Mouse (Mus musculus) lung, embryonic 14.5 days (tissue): Measurements from ENCODE around the gene RPS10-NUDT3. TPM values are rescaled to one million over a fixed set of nuclear protein-coding genes. Genes with fewer than 3 reads are reported as not detected.
A peak's percentile ranks its signal among the peaks of the same experiment; 100 is the strongest.

Experiments
- ATAC-seq: fragments of 200-750 bp; cut with Nextera tagmentation; 2 replicates; pipeline ENCODE4 v1.8.0; 2017; ENCODE audit warnings: mild to moderate bottlenecking, moderate TSS enrichment, moderate library complexity; ENCODE audit not compliant: insufficient read depth
- DNase-seq: peaks from one replicate; pipeline ENCODE4 v3.0.0-alpha.2; 2015
- H3K27ac ChIP-seq: fragments of 300-500 bp; sonication (generic); 2 replicates; pipeline ENCODE4 v1.5.1; 2014; ENCODE audit warnings: low read depth, mild to moderate bottlenecking, moderate library complexity
- H3K27me3 ChIP-seq: fragments of 300-500 bp; sonication (generic); 2 replicates; pipeline ENCODE4 v1.6.1; 2014; ENCODE audit warnings: low read length, control low read depth; ENCODE audit not compliant: insufficient read depth
- H3K36me3 ChIP-seq: fragments of 300-500 bp; sonication (generic); 2 replicates; pipeline ENCODE4 v1.6.1; 2014; ENCODE audit warnings: control low read depth; ENCODE audit not compliant: insufficient read depth
- H3K4me1 ChIP-seq: fragments of 300-500 bp; sonication (generic); 2 replicates; pipeline ENCODE4 v1.6.1; 2014; ENCODE audit warnings: antibody characterized with exemption, control low read depth; ENCODE audit not compliant: insufficient read depth
- H3K4me2 ChIP-seq: fragments of 300-500 bp; sonication (generic); 2 replicates; pipeline ENCODE4 v1.6.1; 2014; ENCODE audit warnings: mild to moderate bottlenecking
- H3K4me3 ChIP-seq: fragments of 300-500 bp; sonication (generic); 2 replicates; pipeline ENCODE4 v1.5.1; 2014; ENCODE audit warnings: low read depth, low read length
- H3K9ac ChIP-seq: fragments of 300-500 bp; sonication (generic); 2 replicates; pipeline ENCODE4 v1.6.1; 2014
- H3K9me3 ChIP-seq: fragments of 300-500 bp; sonication (generic); 2 replicates; pipeline ENCODE4 v1.6.1; 2016; ENCODE audit warnings: low read depth, low read length, control low read depth
- CTCF ChIP-seq: IDR thresholded peaks from 2 replicates; pipeline ENCODE4 v1.5.1; 2016; ENCODE audit warnings: antibody characterized with exemption, low read depth
- WGBS: fragments of 180-500 bp; shearing (Covaris S2); extraction: QIAGEN DNeasy Blood & Tissue Kit; methylation state at CpG from one replicate; pipeline ENCODE4 v1.1.7; 2014; 5-methylcytosine and 5-hydroxymethylcytosine counted together
- polyA plus RNA-seq: library from polyadenylated mRNA; unstranded; fragments of >200 nt; fragmentation: Nextera tagmentation; extraction: Ambion mirVana; gene quantifications from 2 replicates; pipeline ENCODE4 v1.2.1, GENCODE M21; 2014

Gene RPS10-NUDT3
- polyA plus RNA-seq, 1 experiment from 2014 or later, result not detected

DNA sequence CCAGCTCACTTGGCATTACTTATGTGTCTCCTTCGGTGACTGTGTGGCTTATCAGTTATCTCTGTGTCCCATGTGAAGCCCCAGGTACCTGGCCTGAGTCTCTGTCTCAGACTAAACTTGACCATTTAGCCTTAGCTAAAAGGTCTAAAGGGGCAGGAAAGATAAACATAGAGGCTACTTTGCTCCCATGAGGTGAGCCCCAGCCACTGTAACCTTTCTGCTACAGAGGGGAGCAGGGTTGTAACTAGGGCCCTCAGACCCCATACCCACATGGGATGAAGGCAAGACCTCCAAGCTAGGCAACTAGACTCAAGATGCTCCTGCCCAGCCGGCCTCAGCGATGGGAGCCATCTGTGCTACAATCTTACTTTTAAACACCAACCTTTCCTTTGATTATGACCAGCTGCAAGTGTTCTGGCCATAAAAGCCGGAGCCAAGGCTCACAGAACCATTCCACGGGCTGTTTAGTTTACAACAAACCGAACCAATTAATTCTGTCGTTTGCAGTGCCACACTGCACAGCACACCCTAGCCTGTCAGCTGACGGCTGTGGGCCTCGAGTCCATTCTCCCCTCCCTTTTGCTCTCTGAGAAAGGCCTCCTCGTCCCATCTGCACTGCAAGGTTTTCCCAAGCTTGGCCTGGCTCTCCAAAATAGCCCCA is 59.8 kb downstream of the RPS10-NUDT3 start:
- 64% methylated on average over 10 of the region's 10 CpGs for WGBS
- H3K9ac ChIP-seq, result no peak overlapping the region
- peaks cover 5% of the 10 kb centered on the region; the same call in 1 of the 2 replicates for H3K4me1 ChIP-seq
- H3K27me3 ChIP-seq, result no peaks in the 10 kb centered on the region
- ATAC-seq (no peak), DNase-seq (peak; percentile 46)
- H3K4me3 ChIP-seq, result no peak overlapping the region
- no peak overlapping the region for H3K4me2 ChIP-seq
- no peaks in the 10 kb centered on the region for H3K9me3 ChIP-seq
- TF ChIP-seq CTCF, result no peak
- H3K36me3 ChIP-seq, result peaks cover 50% of the 10 kb centered on the region
- H3K27ac ChIP-seq, result no peak overlapping the region

DNA sequence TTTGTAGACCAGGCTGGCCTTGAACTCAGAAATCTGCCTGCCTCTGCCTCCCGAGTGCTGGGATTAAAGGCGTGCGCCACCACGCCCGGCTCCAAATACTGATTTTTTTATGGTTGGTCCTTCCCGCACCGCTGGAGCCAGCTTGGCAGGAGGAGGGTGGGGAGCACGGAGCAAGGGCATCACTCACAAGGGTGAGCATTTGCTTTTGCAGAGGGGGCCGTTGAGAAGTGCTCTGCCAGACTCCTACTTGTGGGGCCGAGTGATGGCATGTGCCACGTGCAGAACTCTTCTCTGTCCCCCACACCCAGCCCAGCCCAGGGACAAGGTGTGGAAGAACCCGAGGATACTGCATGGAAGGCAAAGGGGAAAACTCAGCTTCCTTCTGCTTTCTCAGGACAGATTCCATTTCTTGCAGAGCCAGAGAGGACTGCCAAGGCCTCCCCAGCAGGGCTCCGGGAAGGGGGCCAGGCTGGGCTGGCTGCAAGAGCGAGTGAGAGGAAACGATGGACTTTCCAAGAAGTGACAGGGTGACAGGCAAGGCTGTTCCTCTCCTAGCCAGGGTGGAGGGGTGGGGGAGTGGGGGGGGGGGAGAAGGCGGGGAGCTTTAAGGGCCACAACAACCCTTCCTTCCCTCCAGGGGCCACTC is 60.4 kb downstream of the RPS10-NUDT3 start:
- no peak overlapping the region for H3K4me2 ChIP-seq
- ATAC-seq, result peak; percentile 59; the same call in 1 of the 2 replicates
- no peak overlapping the region for H3K4me3 ChIP-seq
- WGBS, result 80% methylated on average over 16 of the region's 16 CpGs
- H3K4me1 ChIP-seq, result peaks cover 5% of the 10 kb centered on the region; the same call in 1 of the 2 replicates
- peaks cover 43% of the 10 kb centered on the region for H3K36me3 ChIP-seq
- DNase-seq, result peak; percentile 73
- H3K27me3 ChIP-seq, result no peaks in the 10 kb centered on the region
- H3K9ac ChIP-seq, result no peak overlapping the region
- H3K27ac ChIP-seq, result peak overlapping the region; percentile 30; the same call in 1 of the 2 replicates
- no peak for TF ChIP-seq CTCF
- H3K9me3 ChIP-seq, result no peaks in the 10 kb centered on the region

DNA sequence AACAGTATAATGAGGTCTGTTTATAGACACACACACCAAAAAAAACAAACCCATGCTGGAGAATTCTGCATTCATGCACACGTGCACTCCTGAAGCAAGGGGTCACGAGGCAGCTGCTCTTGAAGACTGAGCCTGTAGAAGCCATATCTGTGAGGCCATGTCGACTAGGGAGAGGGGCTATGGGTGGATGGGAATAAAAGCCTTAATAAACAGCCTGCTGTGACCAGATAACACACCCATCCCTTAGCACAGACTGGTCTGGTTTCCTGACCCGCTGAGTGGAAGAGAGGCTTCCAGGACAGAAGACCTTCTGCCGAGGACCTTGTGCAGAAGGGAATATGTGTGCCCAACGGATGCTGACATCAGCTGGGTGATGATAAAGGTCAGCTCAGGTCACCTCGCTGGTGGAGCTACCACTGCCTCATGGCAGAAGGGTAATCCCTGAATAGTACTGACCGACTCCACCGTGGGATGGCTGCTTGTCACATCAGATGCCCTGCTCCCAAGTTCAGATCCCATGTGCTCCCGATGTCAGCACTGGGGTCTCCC is 61.2 kb downstream of the RPS10-NUDT3 start:
- no peak overlapping the region for H3K9ac ChIP-seq

DNA sequence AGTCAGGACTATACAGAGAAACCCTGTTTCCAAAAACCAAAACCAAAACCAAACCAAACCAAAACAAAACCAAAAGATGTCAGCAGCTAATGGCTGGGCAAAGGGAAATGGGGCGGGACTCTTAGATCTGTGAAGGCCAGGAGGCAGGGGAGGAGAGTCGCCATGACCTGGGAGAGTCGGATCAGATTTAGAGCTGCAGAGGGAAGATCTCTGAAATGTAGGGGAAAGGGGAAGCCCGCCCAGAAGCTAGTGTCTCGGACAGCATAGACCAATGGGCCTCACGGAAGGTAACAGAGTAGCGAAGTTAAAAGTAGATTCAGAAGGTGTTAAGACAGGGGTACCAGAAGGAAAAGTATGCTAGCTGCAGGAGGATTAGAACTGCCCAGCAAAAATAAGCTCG is 63.7 kb downstream of the RPS10-NUDT3 start:
- no peak for TF ChIP-seq CTCF
- no peak for DNase-seq
- no peaks in the 10 kb centered on the region for H3K27me3 ChIP-seq

More for the DNA sequence above, 61.2 kb downstream of the RPS10-NUDT3 start:
- no peaks in the 10 kb centered on the region for H3K9me3 ChIP-seq
- DNase-seq (no peak), ATAC-seq (no peak)
- H3K4me3 ChIP-seq, result no peak overlapping the region
- no peak overlapping the region for H3K27ac ChIP-seq
- H3K36me3 ChIP-seq, result peaks cover 36% of the 10 kb centered on the region
- H3K4me1 ChIP-seq, result peaks cover 5% of the 10 kb centered on the region; the same call in 1 of the 2 replicates
- no peak for TF ChIP-seq CTCF
- no peak overlapping the region for H3K4me2 ChIP-seq
- WGBS, result 81% methylated on average over 10 of the region's 10 CpGs
- H3K27me3 ChIP-seq, result no peaks in the 10 kb centered on the region

DNA sequence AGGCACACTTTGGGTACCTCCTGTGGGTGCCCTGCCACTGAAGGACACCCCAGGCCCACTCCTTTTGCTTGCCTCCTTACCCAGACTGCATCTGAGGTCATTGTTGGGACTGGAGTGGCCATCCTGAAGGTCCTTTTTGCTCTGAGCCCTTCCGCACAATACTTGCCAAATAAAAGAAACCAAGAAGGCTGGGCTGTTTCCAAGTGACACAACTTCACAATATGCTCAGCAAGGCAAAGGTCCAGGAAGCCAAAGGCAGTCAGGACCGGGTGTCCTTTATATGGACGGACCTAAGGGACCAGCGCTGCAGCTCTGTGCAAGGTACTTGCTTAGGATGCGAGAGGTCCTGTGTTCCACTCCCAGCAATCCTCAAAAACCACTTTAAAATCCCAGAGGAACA is 66.8 kb downstream of the RPS10-NUDT3 start:
- no peaks in the 10 kb centered on the region for H3K9me3 ChIP-seq
- ATAC-seq, result no peak
- no peak overlapping the region for H3K9ac ChIP-seq
- H3K4me2 ChIP-seq, result no peak overlapping the region
- no peak for DNase-seq
- peaks cover 3% of the 10 kb centered on the region; the same call in 1 of the 2 replicates for H3K36me3 ChIP-seq
- H3K4me1 ChIP-seq, result 0 out of 2 replicates have a peak, but pooled peaks cover 6% of the 10 kb centered on the region
- H3K4me3 ChIP-seq, result no peak overlapping the region
- no peak for TF ChIP-seq CTCF
- no peaks in the 10 kb centered on the region for H3K27me3 ChIP-seq
- H3K27ac ChIP-seq, result no peak overlapping the region
- 88% methylated on average over 5 of the region's 5 CpGs for WGBS

More for the DNA sequence above, 63.7 kb downstream of the RPS10-NUDT3 start:
- WGBS, result 64% methylated on average over 8 of the region's 8 CpGs
- H3K36me3 ChIP-seq, result peaks cover 11% of the 10 kb centered on the region
- peaks cover 5% of the 10 kb centered on the region; the same call in 1 of the 2 replicates for H3K4me1 ChIP-seq
- H3K9ac ChIP-seq, result no peak overlapping the region
- no peaks in the 10 kb centered on the region for H3K9me3 ChIP-seq
- ATAC-seq, result no peak
- H3K27ac ChIP-seq, result no peak overlapping the region
- H3K4me2 ChIP-seq, result no peak overlapping the region
- H3K4me3 ChIP-seq, result no peak overlapping the region

DNA sequence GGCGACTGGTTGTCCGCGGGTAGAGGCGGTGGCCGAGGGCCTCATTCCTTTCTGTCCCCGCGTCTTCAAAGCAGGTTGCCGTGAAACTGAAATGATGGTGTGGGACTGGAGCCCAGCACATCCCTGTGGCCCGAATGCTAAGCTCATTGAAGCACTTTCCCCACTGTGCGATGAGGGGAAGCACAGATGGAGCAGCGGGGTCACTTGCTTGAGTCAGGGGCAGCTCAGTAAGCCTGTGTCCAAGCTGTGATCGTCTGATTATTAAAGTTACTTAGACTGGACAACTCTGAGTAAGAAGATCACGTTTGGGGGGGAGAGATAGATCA is 69.1 kb downstream of the RPS10-NUDT3 start:
- ATAC-seq, result no peak; the same call in none of the 2 replicates
- Histone ChIP-seq H3K4me1 (0 out of 2 replicates have a peak, but pooled peaks cover 6% of the 10 kb centered on the region), H3K36me3 (peaks cover 13% of the 10 kb centered on the region), H3K9ac (peak overlapping the region; percentile 62), H3K4me3 (peak overlapping the region; percentile 61), H3K9me3 (no peaks in the 10 kb centered on the region), H3K27me3 (no peaks in the 10 kb centered on the region), H3K4me2 (peak overlapping the region; percentile 98), H3K27ac (no peak overlapping the region)
- TF ChIP-seq CTCF, result no peak
- under 1% methylated on average over 13 of the region's 13 CpGs for WGBS
- DNase-seq, result no peak
